Mouse (Mus musculus) embryonic stem cell, embryonic (primary cell): ENCODE measurements at regions not wholly inside any gene's neighbourhood (a gene's known extent, or its start where the extent isn't known, plus 50 kb on each side); places are given as distances from the start of the nearest gene placed in this dataset.

ENCODE experiments used
- CTCF ChIA-PET, 4 experiments: fragments of 300-600 bp in 2 of 4; fragments of 350-600 bp in 2 of 4; sonication (Branson Sonifier 250); formaldehyde crosslinking; loops; one replicate each; lab custom pipeline; 2022; ENCODE audit warnings: inconsistent platforms in 2 of 4; lab: Charles Lee
- POLR2A ChIA-PET, 4 experiments: fragments of 300-600 bp in 2 of 4; fragments of 350-600 bp in 2 of 4; sonication (Branson Sonifier 250); formaldehyde crosslinking; loops; one replicate each; lab custom pipeline; 2022; ENCODE audit warnings: antibody characterized with exemption in 4 of 4, inconsistent platforms in 1 of 4; lab: Charles Lee

- ChIA-PET CTCF (interaction anchor here in 1 of 4 experiments (0.6 kb wide), 1 partner anchor 349 kb away, joined by 14 read pairs; no protein-coding TSS in a partner anchor), POLR2A (no interaction called here)
These were observed 1126.1 kb downstream of the Pcdh9 start for GRCm38 (mm10) chr14:92764354-92764753.

- POLR2A ChIA-PET: no interaction called here
- CTCF ChIA-PET: no interaction called here
These were observed 1135.8 kb downstream of the Pcdh9 start for GRCm38 (mm10) chr14:92754676-92755075.

- CTCF ChIA-PET: no interaction called here
- POLR2A ChIA-PET: no interaction called here
These were observed 1172.8 kb downstream of the Pcdh9 start for GRCm38 (mm10) chr14:92717666-92718065.

GRCm38 (mm10) chr14:92688151-92688550, 1202.3 kb downstream of the Pcdh9 start:
- ChIA-PET POLR2A (no interaction called here), CTCF (no interaction called here)

- POLR2A ChIA-PET: interaction anchor here in 1 of 4 experiments (0.6 kb wide), 1 partner anchor 8 kb away, joined by 3 read pairs; no protein-coding TSS in a partner anchor
- CTCF ChIA-PET: interaction anchor here in 1 of 4 experiments (0.6 kb wide), 1 partner anchor 33 kb away, joined by 6 read pairs; no protein-coding TSS in a partner anchor
These were observed 1203.4 kb downstream of the Pcdh9 start for GRCm38 (mm10) chr14:92687106-92687505.

- CTCF ChIA-PET: no interaction called here
- POLR2A ChIA-PET: interaction anchor here in 1 of 4 experiments (0.6 kb wide), 1 partner anchor 8 kb away, joined by 3 read pairs; no protein-coding TSS in a partner anchor
These were observed 1211.5 kb downstream of the Pcdh9 start for GRCm38 (mm10) chr14:92678845-92679499.

- ChIA-PET CTCF (no interaction called here), POLR2A (no interaction called here)
These were observed 1216.3 kb downstream of the Pcdh9 start for GRCm38 (mm10) chr14:92674146-92674545.
